Mouse (Mus musculus) myocyte (in vitro differentiated cells): ENCODE measurements at regions not wholly inside any gene's neighbourhood (a gene's known extent, or its start where the extent isn't known, plus 50 kb on each side); places are given as distances from the start of the nearest gene placed in this dataset.

Experiments
- CEBPB ChIP-seq: IDR thresholded peaks from 2 replicates; pipeline ENCODE4 v1.6.1; 2011; ENCODE audit warnings: mild to moderate bottlenecking, moderate library complexity; ENCODE audit not compliant: poor library complexity, insufficient read depth, severe bottlenecking
- E2F4 ChIP-seq: IDR thresholded peaks from one replicate; pipeline ENCODE4 v1.6.1; 2011; ENCODE audit warnings: mild to moderate bottlenecking, control low read depth, moderate library complexity; ENCODE audit not compliant: insufficient read depth
- MAX ChIP-seq: IDR thresholded peaks from one replicate; pipeline ENCODE4 v1.6.1; 2011; ENCODE audit warnings: low read depth, mild to moderate bottlenecking, control low read depth
- MYOD1 ChIP-seq, 3 experiments: IDR thresholded peaks; one replicate each; pipeline ENCODE4 v1.6.1; 2011; ENCODE audit warnings: control low read depth in 2 of 3, low read depth in 2 of 3, mild to moderate bottlenecking in 2 of 3, moderate library complexity in 1 of 3; ENCODE audit not compliant: insufficient read length in 2 of 3, control insufficient read depth in 1 of 3
- MYOG ChIP-seq, 3 experiments: IDR thresholded peaks; one replicate each; pipeline ENCODE4 v1.6.1; 2011; ENCODE audit warnings: control low read depth in 2 of 3, low read depth in 2 of 3, mild to moderate bottlenecking in 2 of 3; ENCODE audit not compliant: insufficient read length in 2 of 3, control insufficient read depth in 1 of 3, insufficient read depth in 1 of 3
- POLR2A ChIP-seq: IDR thresholded peaks from one replicate; pipeline ENCODE4 v1.6.1; 2011; ENCODE audit warnings: low read depth, mild to moderate bottlenecking, control low read depth, moderate library complexity; ENCODE audit not compliant: insufficient read length
- POLR2AphosphoS2 ChIP-seq: IDR thresholded peaks from one replicate; pipeline ENCODE4 v1.6.1; 2011; ENCODE audit warnings: low read depth, control low read depth; ENCODE audit not compliant: insufficient read length
- REST ChIP-seq: IDR thresholded peaks from one replicate; pipeline ENCODE4 v1.6.1; 2011; ENCODE audit warnings: mild to moderate bottlenecking, control low read depth, moderate library complexity; ENCODE audit not compliant: insufficient read depth, insufficient read length
- SRF ChIP-seq: IDR thresholded peaks from one replicate; pipeline ENCODE4 v1.6.1; 2011; ENCODE audit warnings: low read depth; ENCODE audit not compliant: control insufficient read depth, insufficient read length
- TCF12 ChIP-seq: IDR thresholded peaks from one replicate; pipeline ENCODE4 v1.6.1; 2011; ENCODE audit warnings: mild to moderate bottlenecking, control low read depth; ENCODE audit not compliant: poor library complexity, insufficient read depth, severe bottlenecking
- USF1 ChIP-seq: IDR thresholded peaks from one replicate; pipeline ENCODE4 v1.6.1; 2011; ENCODE audit warnings: low read depth, mild to moderate bottlenecking, control low read depth, moderate library complexity

DNA sequence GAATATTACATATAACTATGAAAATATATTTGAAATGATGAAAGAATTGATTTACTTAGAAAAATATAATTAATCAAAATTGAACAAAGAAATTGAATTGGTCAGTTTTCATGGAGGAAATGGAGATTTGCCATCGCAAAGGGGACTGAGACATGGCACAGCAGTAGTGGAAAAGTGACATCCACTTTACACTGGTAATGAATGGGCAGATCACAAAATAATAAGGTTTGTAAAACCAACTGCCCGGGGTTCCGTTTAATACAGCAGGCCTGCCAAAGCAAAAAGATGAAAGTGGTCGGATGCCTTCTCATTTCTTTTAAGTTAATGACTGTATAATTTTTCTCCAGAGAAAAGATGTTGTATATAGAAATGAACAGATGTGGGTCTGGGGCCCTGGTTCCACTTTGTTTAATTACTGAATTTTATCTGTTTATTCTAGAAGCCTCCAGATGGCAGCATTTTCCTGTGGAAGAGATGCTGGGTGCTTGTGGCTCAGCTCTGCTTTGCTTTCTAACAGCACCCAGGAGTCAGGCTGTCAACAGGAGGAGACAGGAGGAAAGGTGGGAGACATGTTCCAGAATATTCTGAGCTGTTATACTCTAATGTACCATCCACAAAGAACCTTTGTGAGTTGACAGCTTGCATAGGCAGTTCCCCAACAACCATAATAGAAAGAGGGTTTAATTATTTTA lies 75.6 kb upstream of the Fbxl17 start:
- TF ChIP-seq REST, result no peak
- TF ChIP-seq POLR2AphosphoS2, result no peak
- no peak for TF ChIP-seq POLR2A
- no peak for TF ChIP-seq MYOD1 (IDR thresholded peaks at IDR 0.05; ENCODE audit: control insufficient read depth in 1 of 3, insufficient read length in 2 of 3, low read depth in 2 of 3)
- no peak for TF ChIP-seq MYOG (IDR thresholded peaks at IDR 0.05; ENCODE audit: control insufficient read depth in 1 of 3, insufficient read depth in 1 of 3, insufficient read length in 2 of 3, low read depth in 2 of 3)
- no peak for TF ChIP-seq E2F4
- TF ChIP-seq USF1, result no peak
- TF ChIP-seq CEBPB, result no peak
- no peak for TF ChIP-seq TCF12
- TF ChIP-seq SRF, result no peak
- TF ChIP-seq MAX, result no peak
